Mouse (Mus musculus) duodenum, adult 2 months (tissue): Measurements from ENCODE around the gene Vcam1. TPM values are rescaled to one million over a fixed set of nuclear protein-coding genes. Genes with fewer than 3 reads are reported as not detected.

Source experiments
- polyA plus RNA-seq: library from polyadenylated mRNA; depleted of rRNA; stranded (reverse); fragments of >200 nt; gene quantifications from 2 replicates; pipeline ENCODE4 v1.2.3, GENCODE M21; 2012; ENCODE audit warnings: low replicate concordance; rRNA removed

Gene Vcam1
- polyA plus RNA-seq = 0.49 and 0.55 TPM in 2 replicates

DNA sequence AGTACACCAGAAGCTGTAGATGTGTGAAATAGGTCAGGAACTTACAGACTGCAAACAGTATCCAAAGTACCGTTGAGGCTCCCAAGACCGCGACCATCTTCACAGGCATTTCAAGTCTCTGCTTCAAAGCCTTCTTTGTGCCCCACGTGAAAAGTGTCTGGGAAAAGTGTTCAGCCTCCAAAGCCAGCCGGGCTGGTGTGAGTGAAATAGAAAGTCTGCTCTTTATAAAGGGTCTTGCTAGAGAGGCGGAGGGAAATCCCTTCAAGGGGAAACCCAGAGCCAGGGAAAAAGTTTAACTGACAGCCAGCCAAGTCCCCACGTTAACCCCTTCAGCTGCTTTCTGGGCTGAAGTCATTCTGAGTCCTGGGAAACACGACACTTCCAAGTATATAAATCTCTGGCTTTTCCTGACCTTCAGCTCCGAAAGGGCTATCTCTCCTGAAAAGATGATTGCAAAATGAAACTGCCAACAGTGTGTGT lies at the start of gene Vcam1:
TSS of gene Vcam1 (minus strand) at position 430 of the 480 bp plus-strand sequence.

Other genes with a start within 250 kb of the Vcam1 start
- gene Dph5, start 241.9 kb downstream of the Vcam1 start, polyA plus RNA-seq = 0.49 and 1.4 TPM in 2 replicates
- 6.5 and 7.8 TPM in 2 replicates for gene Slc30a7, start 122.3 kb downstream of the Vcam1 start, polyA plus RNA-seq
- 2.1 and 9.7 TPM in 2 replicates for gene Extl2, start 122.2 kb downstream of the Vcam1 start, polyA plus RNA-seq
- 0.39 and 1.3 TPM in 2 replicates for gene Gpr88, start 123.8 kb upstream of the Vcam1 start, polyA plus RNA-seq